Mouse (Mus musculus) gastrocnemius, adult 18-20 months (tissue): Measurements from ENCODE around the gene Hist1h3b. TPM values are rescaled to one million over a fixed set of nuclear protein-coding genes. Genes with fewer than 3 reads are reported as not detected.
A peak's percentile ranks its signal among the peaks of the same experiment; 100 is the strongest.

Source experiments
- DNase-seq: peaks from one replicate; pipeline ENCODE4 v3.0.0; 2021; ENCODE audit warnings: low spot score
- microRNA-seq: library from miRNA; unstranded; fragments of <30 nt; microRNA quantifications from one replicate; pipeline ENCODE4 v1.2.0, GENCODE M21; 2021
- total RNA-seq, 2 experiments: library from RNA; stranded (reverse); gene quantifications; 2 replicates each; pipeline ENCODE4 v1.2.3; 2021

Hist1h3b gene
- total RNA-seq, 2 experiments from 2014 or later = 1.3 TPM; not detected in 1

- no peak for DNase-seq
These were observed 20.7 kb downstream of the Hist1h3b start for GRCm38 (mm10) chr13:23772561-23773313.

- no peak for DNase-seq
These were observed 26.3 kb downstream of the Hist1h3b start for GRCm38 (mm10) chr13:23778339-23778738.

GRCm38 (mm10) chr13:23779025-23779424, 27.0 kb downstream of the Hist1h3b start:
- no peak for DNase-seq

- peak; percentile 34 for DNase-seq
These were observed 40.5 kb downstream of the Hist1h3b start for GRCm38 (mm10) chr13:23792520-23792919.

GRCm38 (mm10) chr13:23799405-23799804, 47.3 kb downstream of the Hist1h3b start:
- no peak for DNase-seq

Small RNAs within 50 kb of the gene (microRNA-seq; reads per million reads assigned to microRNA genes)
- not detected for gene Gm44314
- not detected for gene Gm44484

Other genes with a start within 250 kb of the Hist1h3b start
- gene Hist1h4h, start 221.2 kb upstream of the Hist1h3b start, total RNA-seq = 100 to 1,000 TPM; 149 to 163 TPM
- gene Hist1h2af, start 218.4 kb upstream of the Hist1h3b start, total RNA-seq = 1 to 10 TPM in 1 of 2 experiments, under 1 TPM in 1; 0.73 to 1.9 TPM
- gene Hist1h3g, start 216.8 kb upstream of the Hist1h3b start, total RNA-seq = under 1 TPM; 0.55 to 0.57 TPM
- gene Hist1h2bh, start 208.9 kb upstream of the Hist1h3b start, total RNA-seq = 1 to 10 TPM; 1.0 to 1.1 TPM
- gene Hist1h3f, start 208.2 kb upstream of the Hist1h3b start, total RNA-seq = 1 to 10 TPM; 3.0 to 4.8 TPM
- gene Hist1h4f, start 200.6 kb upstream of the Hist1h3b start, total RNA-seq = 10 to 100 TPM in 1 of 2 experiments, 1 to 10 TPM in 1; 8.3 to 12.3 TPM
- under 1 TPM; 0.83 to 0.89 TPM for gene Hist1h1d, start 199.0 kb upstream of the Hist1h3b start, total RNA-seq
- 10 to 100 TPM; 11.6 to 12.3 TPM for gene Hist1h3e, start 189.9 kb upstream of the Hist1h3b start, total RNA-seq
- under 1 TPM; 0.41 to 0.85 TPM for gene Hist1h2ae, start 181.0 kb upstream of the Hist1h3b start, total RNA-seq
- 1 to 10 TPM; 2.2 to 3.7 TPM for gene Hist1h2bg, start 180.9 kb upstream of the Hist1h3b start, total RNA-seq
- gene Hist1h2bf, start 178.1 kb upstream of the Hist1h3b start, total RNA-seq = 1 to 10 TPM; 1.3 to 5.3 TPM
- gene Hist1h2ad, start 177.9 kb upstream of the Hist1h3b start, total RNA-seq = 1 to 10 TPM in 1 of 2 experiments, under 1 TPM in 1; 0.80 to 1.7 TPM
- 1 to 10 TPM; 3.2 to 3.7 TPM for gene Hist1h3d, start 176.5 kb upstream of the Hist1h3b start, total RNA-seq
- gene Hist1h4d, start 170.7 kb upstream of the Hist1h3b start, total RNA-seq = 10 to 100 TPM; 33.6 to 46.4 TPM
- 10 to 100 TPM; 13.2 to 15.7 TPM for gene Hist1h2be, start 131.1 kb upstream of the Hist1h3b start, total RNA-seq
- gene Hist1h1e, start 129.7 kb upstream of the Hist1h3b start, total RNA-seq = 10 to 100 TPM; 31.1 to 41.1 TPM
- gene Hist1h2ac, start 68.3 kb upstream of the Hist1h3b start, total RNA-seq = 1 to 10 TPM in 1 of 2 experiments, under 1 TPM in 1; 0.68 to 1.3 TPM
- 10 to 100 TPM; 66.4 to 69.8 TPM for gene Hist1h2bc, start 68.1 kb upstream of the Hist1h3b start, total RNA-seq
- gene Hist1h1t, start 56.5 kb upstream of the Hist1h3b start, total RNA-seq = not detected
- gene Hist1h4c, start 53.8 kb upstream of the Hist1h3b start, total RNA-seq = 10 to 100 TPM; 57.1 to 66.2 TPM
- 10 to 100 TPM; 25.6 to 25.7 TPM for gene Hfe, start 41.4 kb upstream of the Hist1h3b start, total RNA-seq
- 100 to 1,000 TPM; 157 to 219 TPM for gene Hist1h1c, start 13.5 kb upstream of the Hist1h3b start, total RNA-seq
- gene Hist1h3c, start 6.7 kb upstream of the Hist1h3b start, total RNA-seq = not detected
- 1 to 10 TPM; 1.3 to 1.4 TPM for gene Hist1h2bb, start 5.5 kb upstream of the Hist1h3b start, total RNA-seq
- gene Hist1h2ab, start 1.1 kb upstream of the Hist1h3b start, total RNA-seq = under 1 TPM in 1 of 2 experiments, not detected in 1; 0.82 TPM
- 1 to 10 TPM; 1.6 to 1.9 TPM for gene Hist1h4b, start 4.7 kb downstream of the Hist1h3b start, total RNA-seq
- gene Hist1h4a, start 9.0 kb downstream of the Hist1h3b start, total RNA-seq = 1 to 10 TPM in 1 of 2 experiments, under 1 TPM in 1; 0.89 to 2.8 TPM
- gene Hist1h3a, start 10.1 kb downstream of the Hist1h3b start, total RNA-seq = 1 to 10 TPM; 5.1 to 5.3 TPM
- under 1 TPM; 0.66 to 0.76 TPM for gene Hist1h1a, start 11.4 kb downstream of the Hist1h3b start, total RNA-seq
- gene Trim38, start 17.6 kb downstream of the Hist1h3b start, total RNA-seq = not detected
- gene Slc17a2, start 54.7 kb downstream of the Hist1h3b start, total RNA-seq = not detected
- under 1 TPM in 1 of 2 experiments, not detected in 1; 0.21 TPM for gene Slc17a3, start 87.2 kb downstream of the Hist1h3b start, total RNA-seq
- not detected for gene Slc17a1, start 115.5 kb downstream of the Hist1h3b start, total RNA-seq
- under 1 TPM in 1 of 2 experiments, not detected in 1; 0.09 TPM for gene Slc17a4, start 162.7 kb downstream of the Hist1h3b start, total RNA-seq
- not detected for gene Hist1h2ba, start 181.9 kb downstream of the Hist1h3b start, total RNA-seq
- gene Hist1h2aa, start 182.2 kb downstream of the Hist1h3b start, total RNA-seq = not detected
- not detected for gene Scgn, start 238.9 kb downstream of the Hist1h3b start, total RNA-seq